Mouse (Mus musculus) heart, embryonic 11.5 days (tissue): ENCODE measurements around the gene Sez6l2. TPM values are rescaled to one million over a fixed set of nuclear protein-coding genes. Genes with fewer than 3 reads are reported as not detected.

Experiments
- ATAC-seq: fragments of 200-750 bp; cut with Nextera tagmentation; replicated peaks from 2 replicates; pipeline ENCODE4 v1.8.0; 2017; ENCODE audit warnings: moderate library complexity; ENCODE audit not compliant: insufficient number of reproducible peaks, low FRiP score, low TSS enrichment
- H3K27ac ChIP-seq: fragments of 300-500 bp; sonication (generic); 2 replicates; pipeline ENCODE4 v1.5.1; 2014; ENCODE audit warnings: mild to moderate bottlenecking, low read depth, low read length
- H3K27me3 ChIP-seq: fragments of 300-500 bp; sonication (generic); 2 replicates; pipeline ENCODE4 v1.6.1; 2014; ENCODE audit warnings: mild to moderate bottlenecking, low read length, mixed read lengths; ENCODE audit not compliant: control insufficient read depth, insufficient read depth
- H3K36me3 ChIP-seq: fragments of 300-500 bp; sonication (generic); 2 replicates; pipeline ENCODE4 v1.6.1; 2014; ENCODE audit warnings: mild to moderate bottlenecking, low read length, moderate library complexity, mixed read lengths; ENCODE audit not compliant: control insufficient read depth, insufficient read depth
- H3K4me1 ChIP-seq: fragments of 300-500 bp; sonication (generic); 2 replicates; pipeline ENCODE4 v1.6.1; 2014; ENCODE audit warnings: low read length; ENCODE audit not compliant: control insufficient read depth, insufficient read depth
- H3K4me2 ChIP-seq: fragments of 300-500 bp; sonication (generic); 2 replicates; pipeline ENCODE4 v1.6.1; 2014; ENCODE audit warnings: mild to moderate bottlenecking, moderate library complexity
- H3K4me3 ChIP-seq: fragments of 300-500 bp; sonication (generic); 2 replicates; pipeline ENCODE4 v1.5.1; 2014; ENCODE audit warnings: low read depth, low read length
- H3K9ac ChIP-seq: fragments of 300-500 bp; sonication (generic); 2 replicates; pipeline ENCODE4 v1.6.1; 2014; ENCODE audit warnings: mild to moderate bottlenecking, low read depth, low read length, moderate library complexity
- H3K9me3 ChIP-seq: fragments of 300-500 bp; sonication (generic); replicated peaks from 2 replicates; pipeline ENCODE4 v1.6.1; 2016; ENCODE audit warnings: low read length; ENCODE audit not compliant: control insufficient read depth
- WGBS: fragments of 180-500 bp; shearing (Covaris S2); extraction: QIAGEN DNeasy Blood & Tissue Kit; methylation state at CpG from one replicate; pipeline ENCODE4 v1.1.7; 2014; ENCODE audit not compliant: insufficient replicate concordance; 5-methylcytosine and 5-hydroxymethylcytosine counted together
- polyA plus RNA-seq: library from polyadenylated mRNA; unstranded; fragments of >200 nt; fragmentation: Nextera tagmentation; extraction: Ambion mirVana; gene quantifications from 2 replicates; pipeline ENCODE4 v1.2.1, GENCODE M21; 2014

Sez6l2 gene
- polyA plus RNA-seq, 1 experiment from 2014 or later = 0.20 TPM

- no peak for ATAC-seq
- peaks cover 17% of the 10 kb centered on the region; the same call in 1 of the 2 replicates for H3K36me3 ChIP-seq
- H3K9ac ChIP-seq = no peak overlapping the region
- H3K4me2 ChIP-seq = no peak overlapping the region
- H3K4me1 ChIP-seq = peaks cover 6% of the 10 kb centered on the region; the same call in 1 of the 2 replicates
- H3K27me3 ChIP-seq = no peaks in the 10 kb centered on the region
- H3K27ac ChIP-seq = no peak overlapping the region
- 65% methylated on average over 4 of the region's 4 CpGs for WGBS
- H3K9me3 ChIP-seq = no peaks in the 10 kb centered on the region
- H3K4me3 ChIP-seq = no peak overlapping the region
Measured at GRCm38 (mm10) chr7:126982054-126982453, 31.7 kb downstream of the Sez6l2 start.

- Histone ChIP-seq H3K9ac (no peak overlapping the region), H3K4me2 (no peak overlapping the region), H3K27me3 (no peaks in the 10 kb centered on the region), H3K9me3 (no peaks in the 10 kb centered on the region), H3K36me3 (peaks cover 16% of the 10 kb centered on the region; the same call in 1 of the 2 replicates), H3K27ac (no peak overlapping the region), H3K4me3 (no peak overlapping the region), H3K4me1 (peaks cover 3% of the 10 kb centered on the region; the same call in 1 of the 2 replicates)
- ATAC-seq = no peak
- 83% methylated on average over 7 of the region's 7 CpGs for WGBS
Measured at GRCm38 (mm10) chr7:126983113-126983512, 32.8 kb downstream of the Sez6l2 start.

- H3K4me2 ChIP-seq = no peak overlapping the region
- no peak overlapping the region for H3K4me3 ChIP-seq
- ATAC-seq = no peak
- no peaks in the 10 kb centered on the region for H3K27me3 ChIP-seq
- H3K9me3 ChIP-seq = no peaks in the 10 kb centered on the region
- WGBS = 29% methylated on average over 10 of the region's 10 CpGs
- peaks cover 3% of the 10 kb centered on the region; the same call in 1 of the 2 replicates for H3K4me1 ChIP-seq
- H3K9ac ChIP-seq = 0 out of 2 replicates have a peak overlapping the region, but pooled peaks have one; percentile 5
- H3K36me3 ChIP-seq = 0 out of 2 replicates have a peak, but pooled peaks cover 2% of the 10 kb centered on the region
- no peak overlapping the region for H3K27ac ChIP-seq
Measured at GRCm38 (mm10) chr7:126984667-126985444, 34.5 kb downstream of the Sez6l2 start.

DNA sequence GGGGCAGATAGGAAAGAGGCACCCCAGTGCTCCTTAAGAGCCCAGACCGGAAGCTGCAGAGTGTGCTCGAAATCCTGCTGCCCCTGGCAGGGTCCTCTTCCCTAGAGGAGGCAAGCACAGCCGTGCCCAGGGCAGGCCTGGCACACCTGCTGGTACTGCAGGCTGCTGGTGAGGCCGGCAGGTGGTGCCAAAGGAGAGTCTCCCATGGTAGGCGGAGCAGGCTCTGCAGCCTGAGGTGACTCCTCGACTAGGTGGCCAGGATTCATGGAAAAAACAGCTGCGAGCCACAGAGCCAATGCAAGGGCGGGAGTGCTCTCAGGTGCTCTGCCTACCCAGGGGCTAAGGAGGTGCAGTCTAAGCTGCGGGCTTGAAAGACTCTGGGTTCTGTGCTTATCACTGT lies 36.0 kb downstream of the Sez6l2 start:
- H3K9me3 ChIP-seq = no peaks in the 10 kb centered on the region
- no peak for ATAC-seq
- H3K4me1 ChIP-seq = peaks cover 3% of the 10 kb centered on the region; the same call in 1 of the 2 replicates
- H3K36me3 ChIP-seq = no peaks in the 10 kb centered on the region
- WGBS = 47% methylated on average over 9 of the region's 9 CpGs
- H3K9ac ChIP-seq = no peak overlapping the region
- no peak overlapping the region for H3K27ac ChIP-seq
- H3K4me2 ChIP-seq = no peak overlapping the region
- no peak overlapping the region for H3K4me3 ChIP-seq
- H3K27me3 ChIP-seq = no peaks in the 10 kb centered on the region

GRCm38 (mm10) chr7:126988816-126989215 lies 38.5 kb downstream of the Sez6l2 start:
- Histone ChIP-seq H3K36me3 (no peaks in the 10 kb centered on the region), H3K9me3 (no peaks in the 10 kb centered on the region), H3K4me1 (peaks cover 3% of the 10 kb centered on the region; the same call in 1 of the 2 replicates), H3K27me3 (no peaks in the 10 kb centered on the region), H3K4me3 (no peak overlapping the region), H3K27ac (no peak overlapping the region), H3K4me2 (no peak overlapping the region), H3K9ac (no peak overlapping the region)
- ATAC-seq = no peak
- WGBS = 63% methylated on average over 8 of the region's 8 CpGs

GRCm38 (mm10) chr7:126996449-126996848 lies 46.1 kb downstream of the Sez6l2 start:
- WGBS = 70% methylated on average over 4 of the region's 4 CpGs
- H3K4me1 ChIP-seq = no peaks in the 10 kb centered on the region
- ATAC-seq = no peak
- H3K27ac ChIP-seq = no peak overlapping the region
- H3K27me3 ChIP-seq = no peaks in the 10 kb centered on the region
- no peaks in the 10 kb centered on the region for H3K9me3 ChIP-seq
- H3K36me3 ChIP-seq = peaks cover 3% of the 10 kb centered on the region; the same call in 1 of the 2 replicates
- no peak overlapping the region for H3K9ac ChIP-seq
- no peak overlapping the region for H3K4me2 ChIP-seq
- no peak overlapping the region for H3K4me3 ChIP-seq

DNA sequence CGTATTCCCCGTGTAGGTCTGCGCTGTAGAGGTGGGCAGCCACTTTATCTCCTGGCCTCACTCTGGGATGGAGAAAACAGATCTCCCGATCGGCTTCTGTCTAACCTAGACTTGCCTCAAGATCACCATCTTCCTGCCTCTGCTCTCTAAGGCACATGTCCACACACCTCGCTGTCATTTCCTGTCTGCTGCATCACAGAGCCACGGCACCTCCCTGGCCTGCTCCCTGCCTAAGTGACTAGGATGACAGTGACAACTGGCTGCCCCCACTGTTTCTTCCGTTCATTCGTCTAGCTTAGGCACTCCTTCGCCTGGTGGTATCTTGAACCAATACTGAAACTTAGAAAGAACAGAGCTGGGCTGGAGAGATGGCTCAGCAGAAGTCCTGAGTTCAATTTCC lies 49.2 kb downstream of the Sez6l2 start:
- H3K9ac ChIP-seq = no peak overlapping the region
- no peak overlapping the region for H3K4me2 ChIP-seq
- no peaks in the 10 kb centered on the region for H3K9me3 ChIP-seq
- no peaks in the 10 kb centered on the region for H3K4me1 ChIP-seq
- no peak overlapping the region for H3K4me3 ChIP-seq
- H3K36me3 ChIP-seq = peaks cover 3% of the 10 kb centered on the region; the same call in 1 of the 2 replicates
- H3K27me3 ChIP-seq = no peaks in the 10 kb centered on the region
- ATAC-seq = no peak
- 68% methylated on average over 10 of the region's 10 CpGs for WGBS
- H3K27ac ChIP-seq = no peak overlapping the region

GRCm38 (mm10) chr7:127003620-127004019 lies 53.3 kb downstream of the Sez6l2 start:
- Histone ChIP-seq H3K4me3 (no peak overlapping the region), H3K4me1 (peaks cover 6% of the 10 kb centered on the region; the same call in 1 of the 2 replicates), H3K27ac (no peak overlapping the region), H3K36me3 (no peaks in the 10 kb centered on the region), H3K9ac (no peak overlapping the region), H3K9me3 (no peaks in the 10 kb centered on the region), H3K27me3 (no peaks in the 10 kb centered on the region), H3K4me2 (no peak overlapping the region)
- WGBS = 89% methylated on average over 5 of the region's 5 CpGs
- ATAC-seq = no peak
